Mouse (Mus musculus) splenic B cell, adult 2 months (primary cell): ENCODE data around the gene Macrod2.

Experiments used
- DNase-seq: peaks from one replicate; pipeline ENCODE4 v3.0.0-alpha.2; 2011; ENCODE audit warnings: low read depth, low spot score
- H3K27me3 ChIP-seq: 2 replicates; pipeline ENCODE4 v1.6.1; 2012; ENCODE audit warnings: mild to moderate bottlenecking, low read length, moderate library complexity, mixed read lengths; ENCODE audit not compliant: control insufficient read depth, poor library complexity, insufficient read depth, severe bottlenecking
- H3K36me3 ChIP-seq: 2 replicates; pipeline ENCODE4 v1.6.1; 2012; ENCODE audit warnings: mild to moderate bottlenecking, low read length, moderate library complexity, mixed read lengths; ENCODE audit not compliant: control insufficient read depth, poor library complexity, insufficient read depth, severe bottlenecking

The Macrod2 gene

GRCm38 (mm10) chr2:141391229-141391628 lies 996.1 kb downstream of the Macrod2 start:
- Histone ChIP-seq H3K27me3 (no peaks in the 10 kb centered on the region), H3K36me3 (no peaks in the 10 kb centered on the region)
- DNase-seq = no peak

GRCm38 (mm10) chr2:141394806-141395205 lies 999.7 kb downstream of the Macrod2 start:
- H3K36me3 ChIP-seq = no peaks in the 10 kb centered on the region
- H3K27me3 ChIP-seq = no peaks in the 10 kb centered on the region
- no peak for DNase-seq

GRCm38 (mm10) chr2:141408766-141409165 lies 1013.7 kb downstream of the Macrod2 start:
- no peak for DNase-seq
- H3K36me3 ChIP-seq = no peaks in the 10 kb centered on the region
- H3K27me3 ChIP-seq = no peaks in the 10 kb centered on the region

- Histone ChIP-seq H3K27me3 (no peaks in the 10 kb centered on the region), H3K36me3 (no peaks in the 10 kb centered on the region)
- no peak for DNase-seq
Observed at GRCm38 (mm10) chr2:141416436-141416835, 1021.3 kb downstream of the Macrod2 start.

GRCm38 (mm10) chr2:141416855-141417544 lies 1021.9 kb downstream of the Macrod2 start:
- H3K27me3 ChIP-seq = no peaks in the 10 kb centered on the region
- no peak for DNase-seq
- H3K36me3 ChIP-seq = no peaks in the 10 kb centered on the region

GRCm38 (mm10) chr2:141419806-141420205 lies 1024.7 kb downstream of the Macrod2 start:
- no peak for DNase-seq
- H3K27me3 ChIP-seq = no peaks in the 10 kb centered on the region
- H3K36me3 ChIP-seq = no peaks in the 10 kb centered on the region

- DNase-seq = no peak
- H3K36me3 ChIP-seq = no peaks in the 10 kb centered on the region
- H3K27me3 ChIP-seq = no peaks in the 10 kb centered on the region
Observed at GRCm38 (mm10) chr2:141434084-141434483, 1039.0 kb downstream of the Macrod2 start.

- Histone ChIP-seq H3K27me3 (no peaks in the 10 kb centered on the region), H3K36me3 (no peaks in the 10 kb centered on the region)
- DNase-seq = no peak
Observed at GRCm38 (mm10) chr2:141434731-141435570, 1039.8 kb downstream of the Macrod2 start.

GRCm38 (mm10) chr2:141441896-141442295 lies 1046.8 kb downstream of the Macrod2 start:
- DNase-seq = no peak
- H3K27me3 ChIP-seq = no peaks in the 10 kb centered on the region
- no peaks in the 10 kb centered on the region for H3K36me3 ChIP-seq

GRCm38 (mm10) chr2:141449078-141449680 lies 1054.1 kb downstream of the Macrod2 start:
- DNase-seq = no peak
- no peaks in the 10 kb centered on the region for H3K36me3 ChIP-seq
- no peaks in the 10 kb centered on the region for H3K27me3 ChIP-seq

GRCm38 (mm10) chr2:141463946-141464345 lies 1068.8 kb downstream of the Macrod2 start:
- Histone ChIP-seq H3K36me3 (no peaks in the 10 kb centered on the region), H3K27me3 (no peaks in the 10 kb centered on the region)
- no peak for DNase-seq

GRCm38 (mm10) chr2:141472791-141473190 lies 1077.7 kb downstream of the Macrod2 start:
- no peak for DNase-seq
- no peaks in the 10 kb centered on the region for H3K36me3 ChIP-seq
- H3K27me3 ChIP-seq = no peaks in the 10 kb centered on the region

- DNase-seq = no peak
- Histone ChIP-seq H3K36me3 (no peaks in the 10 kb centered on the region), H3K27me3 (no peaks in the 10 kb centered on the region)
Observed at GRCm38 (mm10) chr2:141477585-141477984, 1082.5 kb downstream of the Macrod2 start.

- no peaks in the 10 kb centered on the region for H3K36me3 ChIP-seq
- H3K27me3 ChIP-seq = no peaks in the 10 kb centered on the region
- no peak for DNase-seq
Observed at GRCm38 (mm10) chr2:141490518-141490917, 1095.4 kb downstream of the Macrod2 start.

GRCm38 (mm10) chr2:141505451-141505850 lies 1110.3 kb downstream of the Macrod2 start:
- no peaks in the 10 kb centered on the region for H3K36me3 ChIP-seq
- H3K27me3 ChIP-seq = no peaks in the 10 kb centered on the region
- DNase-seq = no peak
